Mouse (Mus musculus) c-Kit-positive CD71-negative TER-119-negative erythroid progenitor cells, embryonic 14.5 days (primary cell): ENCODE measurements around the gene Zscan29.
"Not testable (repeated sequence)": the region's sequence is repeated elsewhere in the genome, so short reads cannot be mapped to it uniquely, and the experiment has no call there.

Experiments
- DNase-seq: peaks from one replicate; pipeline ENCODE4 v3.0.0-alpha.2; 2013; ENCODE audit warnings: low read depth

The Zscan29 gene

DNA sequence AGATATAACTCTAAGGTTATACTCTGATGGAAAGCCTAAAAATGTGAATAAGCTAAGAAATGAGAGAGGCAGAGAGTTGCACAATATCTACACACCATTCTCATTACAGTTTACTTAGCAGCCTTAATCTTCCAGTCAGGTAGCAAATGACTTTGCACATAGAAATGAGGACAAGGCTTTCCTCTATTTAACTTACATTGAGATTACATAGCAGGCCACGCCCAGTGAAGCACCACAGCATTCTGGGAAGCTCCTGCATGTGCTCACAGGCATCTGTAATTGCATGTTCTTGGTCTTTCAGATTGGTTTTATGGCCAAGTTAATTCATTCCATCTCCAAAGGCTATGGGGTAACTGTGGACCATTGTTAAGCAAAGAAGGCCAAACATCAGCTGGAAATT lies 38.1 kb downstream of the Zscan29 start:
- DNase-seq, result no peak

GRCm38 (mm10) chr2:121128865-121129620 lies 41.9 kb downstream of the Zscan29 start:
- no peak for DNase-seq

DNA sequence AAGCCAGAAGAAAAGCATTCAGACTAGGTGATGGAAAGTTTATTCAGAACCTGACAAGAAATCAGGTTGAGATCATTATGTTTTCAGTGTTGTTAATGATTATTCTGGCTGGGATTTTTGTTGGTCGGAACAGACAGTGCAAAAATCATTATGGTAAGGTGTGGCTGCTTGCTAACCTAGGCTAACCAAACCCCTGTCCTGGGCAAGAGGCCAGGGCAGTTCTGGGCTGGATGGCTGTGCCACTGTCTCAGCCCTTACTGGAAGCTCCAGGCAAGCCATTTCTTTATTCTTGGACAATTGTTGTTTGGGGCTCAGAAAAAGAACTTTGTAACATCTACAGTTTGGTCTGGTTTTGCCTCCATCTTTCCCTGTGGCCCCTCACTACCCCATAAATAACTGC lies 43.4 kb downstream of the Zscan29 start:
- no peak for DNase-seq

- DNase-seq, result not testable (repeated sequence)
Measured at GRCm38 (mm10) chr2:121126302-121126701, 44.6 kb downstream of the Zscan29 start.

DNA sequence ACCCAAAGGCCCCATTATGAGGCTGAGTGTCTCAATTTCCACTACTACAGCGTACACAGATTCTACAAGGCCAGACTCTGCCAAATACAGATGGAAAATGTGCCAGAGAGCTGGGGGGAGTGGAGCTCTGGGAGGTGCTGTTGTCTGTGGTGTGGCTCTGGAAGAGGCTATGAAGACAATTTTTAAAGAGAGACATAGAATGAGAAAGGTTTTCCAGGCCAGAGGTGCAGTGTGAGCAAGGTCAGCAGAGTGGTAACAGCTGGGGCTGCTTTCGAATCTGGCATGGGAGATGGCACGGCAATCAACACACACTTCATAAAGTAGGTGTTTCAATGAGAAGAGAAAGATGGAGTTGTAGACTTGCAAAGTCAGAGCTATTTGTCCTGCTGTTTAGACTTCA lies 51.7 kb downstream of the Zscan29 start:
- DNase-seq, result no peak

DNA sequence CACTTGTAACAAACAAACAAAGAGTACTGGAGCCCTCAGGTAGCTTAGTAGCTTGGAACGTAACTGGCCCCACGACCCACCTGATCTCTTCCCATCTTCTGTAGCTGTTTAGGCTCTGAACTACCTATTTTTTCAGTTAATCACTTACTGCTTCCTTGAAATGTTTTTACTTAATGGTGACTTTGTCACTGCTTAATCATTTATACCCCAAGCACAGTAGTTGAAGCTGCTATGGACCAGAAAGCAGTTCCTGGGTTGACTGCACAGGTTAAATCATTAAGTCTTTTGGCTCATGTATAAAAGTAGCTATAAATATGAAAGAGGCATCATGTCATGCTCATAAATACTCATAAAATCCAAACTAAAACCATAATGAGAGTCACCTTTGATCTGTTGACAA lies 55.5 kb downstream of the Zscan29 start:
- no peak for DNase-seq

GRCm38 (mm10) chr2:121109695-121110094 lies 61.2 kb downstream of the Zscan29 start, which contains the start of gene Tgm7:
TSS of gene Tgm7 (minus strand) at chr2:121109795.
- no peak for DNase-seq
